ENCODE assay signal across 15 mouse cellular contexts in the genomic region with DNA sequence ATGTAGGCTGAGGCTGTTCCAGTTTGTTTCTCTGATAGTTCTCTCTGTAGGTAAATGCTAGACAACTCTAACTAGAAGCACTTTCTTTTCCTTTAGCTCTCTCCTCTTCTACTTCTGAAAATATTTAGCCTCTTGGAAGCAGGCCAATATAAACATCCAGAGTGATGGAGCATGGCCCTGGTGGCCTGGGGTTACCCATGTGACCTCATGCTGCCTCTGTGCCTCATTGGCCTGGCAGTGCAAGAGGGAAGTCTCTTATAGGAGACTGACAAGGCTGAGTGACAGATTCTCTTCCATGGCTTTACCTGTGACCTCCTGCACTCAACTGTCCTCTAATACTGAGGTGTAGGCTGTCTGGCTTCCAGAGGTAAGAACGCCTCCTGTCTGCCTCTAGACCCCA.
DNase-seq lines count a peak whose midpoint lies in the region; ATAC-seq and TF ChIP-seq lines count a peak whose summit lies in the region.
"Had no signal": no experiment of that assay in that cellular context is flagged by ENCODE, and none has a peak within 500 bp of the region (broad histone marks: within the 10 kb centered on the region; RNA-seq: fewer than 3 reads in every experiment).

No protein-coding gene starts in this region.

- H3K9me3 ChIP-seq in lung, postnatal 0 days (ENCODE audit: low read length), result no peaks in the 10 kb centered on the region
- H3K9me3 ChIP-seq in forebrain, embryonic 11.5 days (ENCODE audit: control insufficient read depth, low read length), result no peaks in the 10 kb centered on the region
- H3K9me3 ChIP-seq in midbrain, embryonic 14.5 days (ENCODE audit: control insufficient read depth, low read length), result no peaks in the 10 kb centered on the region
- H3K9me3 ChIP-seq: embryonic facial prominence, embryonic 12.5 days; forebrain, embryonic 15.5 days; midbrain, embryonic 12.5 days; neural tube, embryonic 12.5 days had no signal

- H3K4me2 ChIP-seq in lung, postnatal 0 days (replicated peaks; ENCODE audit: low read depth, low read length), result no peak overlapping the region
- H3K4me2 ChIP-seq in forebrain, embryonic 11.5 days (ENCODE audit: low read depth, low read length, severe bottlenecking), result no peak overlapping the region
- H3K4me2 ChIP-seq in midbrain, embryonic 14.5 days (ENCODE audit: low read length), result no peak overlapping the region
- H3K4me2 ChIP-seq: embryonic facial prominence, embryonic 12.5 days; forebrain, embryonic 15.5 days; midbrain, embryonic 12.5 days; neural tube, embryonic 12.5 days had no signal

- H3K27ac ChIP-seq in lung, postnatal 0 days (ENCODE audit: low read length), result no peak overlapping the region
- no peak overlapping the region for H3K27ac ChIP-seq in forebrain, embryonic 11.5 days (ENCODE audit: low read depth, low read length)
- no peak overlapping the region for H3K27ac ChIP-seq in midbrain, embryonic 14.5 days (replicated peaks; ENCODE audit: low read depth, low read length)
- H3K27ac ChIP-seq: embryonic facial prominence, embryonic 12.5 days; forebrain, embryonic 15.5 days; midbrain, embryonic 12.5 days; neural tube, embryonic 12.5 days had no signal

- DNase-seq in adrenal gland, adult 2 months, result peak; percentile 20
- no peak for DNase-seq in adrenal gland, postnatal 14 days
- peak; percentile 6 for DNase-seq in Muller cell, postnatal 12 days (ENCODE audit: inconsistent ontology term)
- peak; percentile 18 to 48 for DNase-seq in kidney, postnatal 4 days
- peak; percentile 72 for DNase-seq in lung, postnatal 0 days (ENCODE audit: low spot score)
- DNase-seq in testis, postnatal 10 days (ENCODE audit: low spot score), result no peak
- DNase-seq in forebrain, embryonic 11.5 days (ENCODE audit: low spot score), result no peak
- no peak for DNase-seq in midbrain, embryonic 14.5 days
- DNase-seq: gastrocnemius, postnatal 36 days; heart, postnatal 14 days had no signal

- peak; percentile 82 for ATAC-seq in lung, postnatal 0 days
- ATAC-seq in forebrain, embryonic 11.5 days (replicated peaks; ENCODE audit: low FRiP score), result no peak
- no peak for ATAC-seq in midbrain, embryonic 14.5 days (ENCODE audit: low FRiP score, low TSS enrichment)
- ATAC-seq: forebrain, embryonic 15.5 days had no signal

- TF ChIP-seq CTCF in lung, postnatal 0 days (IDR thresholded peaks at IDR 0.05), result no peak

- H3K4me1 ChIP-seq in lung, postnatal 0 days (ENCODE audit: insufficient read depth, low read depth, low read length), result no peaks in the 10 kb centered on the region
- no peaks in the 10 kb centered on the region for H3K4me1 ChIP-seq in forebrain, embryonic 11.5 days (replicated peaks; ENCODE audit: control insufficient read depth, insufficient read depth, low read length)
- H3K4me1 ChIP-seq in midbrain, embryonic 14.5 days (ENCODE audit: control insufficient read depth, insufficient read depth, low read length), result no peaks in the 10 kb centered on the region
- H3K4me1 ChIP-seq: forebrain, embryonic 15.5 days; midbrain, embryonic 12.5 days; neural tube, embryonic 12.5 days had no signal

- no peak overlapping the region for H3K4me3 ChIP-seq in lung, postnatal 0 days (ENCODE audit: low read depth, low read length)
- no peak overlapping the region for H3K4me3 ChIP-seq in forebrain, embryonic 11.5 days (ENCODE audit: low read depth, low read length)
- no peak overlapping the region for H3K4me3 ChIP-seq in midbrain, embryonic 14.5 days (replicated peaks; ENCODE audit: low read depth, low read length)
- H3K4me3 ChIP-seq: embryonic facial prominence, embryonic 12.5 days; forebrain, embryonic 15.5 days; midbrain, embryonic 12.5 days; neural tube, embryonic 12.5 days had no signal

- H3K36me3 ChIP-seq in lung, postnatal 0 days (ENCODE audit: insufficient read depth, low read length), result no peaks in the 10 kb centered on the region
- H3K36me3 ChIP-seq in forebrain, embryonic 11.5 days (ENCODE audit: control insufficient read depth, insufficient read depth, low read length), result no peaks in the 10 kb centered on the region
- no peaks in the 10 kb centered on the region for H3K36me3 ChIP-seq in midbrain, embryonic 14.5 days (ENCODE audit: control insufficient read depth, insufficient read depth, low read length)
- H3K36me3 ChIP-seq: embryonic facial prominence, embryonic 12.5 days; forebrain, embryonic 15.5 days; G1E; midbrain, embryonic 12.5 days; neural tube, embryonic 12.5 days had no signal

- H3K27me3 ChIP-seq in lung, postnatal 0 days (replicated peaks; ENCODE audit: insufficient read depth, low read length), result no peaks in the 10 kb centered on the region
- H3K27me3 ChIP-seq in forebrain, embryonic 11.5 days (ENCODE audit: control insufficient read depth, insufficient read depth, low read length), result no peaks in the 10 kb centered on the region
- H3K27me3 ChIP-seq in midbrain, embryonic 14.5 days (ENCODE audit: control insufficient read depth, insufficient read depth, low read length), result no peaks in the 10 kb centered on the region
- H3K27me3 ChIP-seq: embryonic facial prominence, embryonic 12.5 days; forebrain, embryonic 15.5 days; midbrain, embryonic 12.5 days; neural tube, embryonic 12.5 days had no signal

- H3K9ac ChIP-seq in lung, postnatal 0 days (replicated peaks; ENCODE audit: low read depth), result no peak overlapping the region
- no peak overlapping the region for H3K9ac ChIP-seq in forebrain, embryonic 11.5 days (ENCODE audit: low read length)
- no peak overlapping the region for H3K9ac ChIP-seq in midbrain, embryonic 14.5 days (replicated peaks; ENCODE audit: low read length)
- H3K9ac ChIP-seq: embryonic facial prominence, embryonic 12.5 days; forebrain, embryonic 15.5 days; midbrain, embryonic 12.5 days; neural tube, embryonic 12.5 days had no signal

- 41% methylated on average over 1 of the region's 1 CpGs for WGBS in lung, postnatal 0 days
- WGBS in forebrain, embryonic 11.5 days, result 96% methylated on average over 1 of the region's 1 CpGs
- WGBS in midbrain, embryonic 14.5 days, result 88% methylated on average over 1 of the region's 1 CpGs

- TF ChIP-seq EP300 in lung, postnatal 0 days (IDR thresholded peaks at IDR 0.05), result no peak

Comparison
In these comparisons a context has a peak if more than half of its experiments do, and no peak if none do; other contexts are left out.
1. DNase-seq: peak in adrenal gland, adult 2 months (single experiment), Muller cell, postnatal 12 days (single experiment), kidney, postnatal 4 days (2 of 2) and lung, postnatal 0 days (single experiment); none in adrenal gland, postnatal 14 days (single experiment), testis, postnatal 10 days (single experiment), forebrain, embryonic 11.5 days (single experiment) and midbrain, embryonic 14.5 days (single experiment).